Mouse (Mus musculus): ENCODE data around the gene Sh2b2. TPM values are rescaled to one million over a fixed set of nuclear protein-coding genes. Genes with fewer than 3 reads are reported as not detected.

The Sh2b2 gene
- 14.8 and 15.0 TPM in 2 replicates for polyA plus RNA-seq (2016; fragmentation: Nextera tagmentation; extraction: Ambion mirVana)

DNA sequence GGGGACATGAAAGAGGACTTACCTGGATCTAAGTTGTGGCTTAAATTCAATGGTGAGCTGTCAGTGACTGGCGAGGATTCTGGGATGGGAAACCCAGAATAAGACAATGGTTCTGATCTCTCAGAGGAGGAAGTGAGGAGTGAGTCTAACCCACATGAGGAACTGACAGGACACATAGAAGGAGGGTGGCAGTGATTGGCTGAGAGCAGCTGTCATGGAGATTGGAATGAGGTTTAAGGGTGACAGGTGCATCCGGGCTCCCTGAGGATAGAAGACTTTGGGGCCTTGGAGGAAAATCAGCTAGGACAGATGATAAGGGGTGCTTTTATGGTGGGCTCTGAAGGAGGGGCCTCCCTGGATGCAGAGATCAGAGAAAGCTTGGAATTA is at the start of gene Sh2b2:
Gene Sh2b2 (minus strand): TSS at position 105 of the 387 bp plus-strand sequence.
- ATAC-seq (ENCODE audit: insufficient number of reproducible peaks, insufficient read depth, low FRiP score, low TSS enrichment, low read depth): no peak
- peak within 1 kb of the TSS; percentile 77 for H3K4me3 ChIP-seq (replicated peaks)
- peak within 1 kb of the TSS; percentile 56 for H3K27ac ChIP-seq
- H3K9me3 ChIP-seq: no peaks in the 10 kb centered on the region
- WGBS: 84% methylated on average over 2 of the region's 2 CpGs
- 0 out of 2 replicates have a peak, but pooled peaks cover 3% of the 10 kb centered on the region for H3K36me3 ChIP-seq
- H3K4me2 ChIP-seq: peak within 1 kb of the TSS; percentile 94
- H3K27me3 ChIP-seq: no peaks in the 10 kb centered on the region
- H3K4me1 ChIP-seq (replicated peaks): peaks cover 24% of the 10 kb centered on the region
- H3K9ac ChIP-seq (replicated peaks): peak within 1 kb of the TSS; percentile 72; the same call in 1 of the 2 replicates

DNA sequence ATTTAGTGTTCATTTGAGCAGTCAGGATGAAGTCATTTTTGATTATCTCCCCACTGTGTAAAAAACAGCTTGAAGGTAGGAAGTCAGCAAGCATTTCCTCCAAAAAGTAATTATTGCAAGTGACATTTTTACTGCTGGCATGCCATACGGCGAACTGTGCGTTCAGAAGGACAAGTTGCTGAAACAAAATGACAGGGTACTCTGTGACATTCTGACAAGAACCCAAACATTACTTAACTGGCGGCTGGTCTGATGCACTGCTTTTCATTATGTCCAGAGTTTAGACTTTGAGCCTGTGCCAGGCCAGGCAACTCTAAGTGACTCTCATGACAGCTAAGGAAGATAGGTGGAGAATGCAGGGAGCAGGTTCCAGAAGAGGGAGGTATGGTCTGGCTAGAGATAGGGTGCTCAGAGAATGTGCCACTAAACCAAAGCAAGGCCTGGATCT is 46.6 kb upstream of the Sh2b2 start:
- Histone ChIP-seq H3K4me3 (replicated peaks) (no peak overlapping the region), H3K4me2 (no peak overlapping the region), H3K36me3 (peaks cover 64% of the 10 kb centered on the region), H3K4me1 (replicated peaks) (peaks cover 7% of the 10 kb centered on the region; the same call in 1 of the 2 replicates), H3K9me3 (no peaks in the 10 kb centered on the region), H3K27me3 (no peaks in the 10 kb centered on the region), H3K27ac (peak overlapping the region; percentile 13), H3K9ac (replicated peaks) (no peak overlapping the region)
- WGBS: 70% methylated on average over 4 of the region's 4 CpGs
- no peak for ATAC-seq (ENCODE audit: insufficient number of reproducible peaks, insufficient read depth, low FRiP score, low TSS enrichment, low read depth)

DNA sequence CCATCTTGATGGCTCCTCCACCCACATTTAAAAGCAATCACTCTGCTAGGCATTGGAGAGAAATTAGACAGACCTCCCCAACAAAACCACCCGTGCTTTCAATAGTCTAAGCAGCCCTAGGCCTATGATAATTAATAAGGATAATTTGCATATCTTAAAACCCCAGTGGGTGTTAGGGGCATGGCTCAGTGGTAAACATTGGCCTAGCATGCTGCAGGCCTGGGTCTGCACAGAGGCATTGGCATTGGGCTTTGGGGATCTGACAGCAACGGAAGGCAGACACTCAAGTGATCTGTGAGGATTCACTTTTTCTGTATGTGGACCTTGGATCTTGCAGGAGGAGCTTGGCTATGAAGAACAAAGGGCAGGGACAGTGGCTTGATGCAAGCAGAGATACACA is 46.0 kb upstream of the Sh2b2 start:
- no peaks in the 10 kb centered on the region for H3K27me3 ChIP-seq

DNA sequence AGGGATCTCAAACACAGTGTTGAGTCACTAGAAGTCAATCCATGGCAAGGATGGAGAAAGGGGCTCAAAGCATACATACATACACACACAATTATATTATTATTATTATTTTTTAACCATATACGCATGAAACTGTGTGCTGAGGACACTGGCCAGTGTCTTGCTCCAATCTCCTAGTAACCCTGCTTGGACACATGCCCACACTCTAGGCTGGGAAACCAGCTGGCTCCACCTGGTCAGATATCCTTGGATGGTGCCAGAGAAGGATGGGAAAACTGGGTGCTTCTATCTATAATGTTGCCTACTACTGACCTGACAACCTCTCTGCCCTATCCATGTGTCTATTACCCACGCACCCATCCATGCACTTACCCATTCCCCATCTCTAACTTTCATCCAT is 45.2 kb upstream of the Sh2b2 start:
- ATAC-seq (ENCODE audit: insufficient number of reproducible peaks, insufficient read depth, low FRiP score, low TSS enrichment, low read depth): no peak
- Histone ChIP-seq H3K4me3 (replicated peaks) (no peak overlapping the region), H3K4me2 (no peak overlapping the region), H3K27ac (no peak overlapping the region), H3K9me3 (no peaks in the 10 kb centered on the region), H3K9ac (replicated peaks) (no peak overlapping the region), H3K36me3 (peaks cover 62% of the 10 kb centered on the region), H3K4me1 (replicated peaks) (peaks cover 7% of the 10 kb centered on the region; the same call in 1 of the 2 replicates), H3K27me3 (no peaks in the 10 kb centered on the region)
- 90% methylated on average over 2 of the region's 2 CpGs for WGBS

More for the DNA sequence above, 46.0 kb upstream of the Sh2b2 start:
- Histone ChIP-seq H3K4me3 (replicated peaks) (no peak overlapping the region), H3K9me3 (no peaks in the 10 kb centered on the region), H3K9ac (replicated peaks) (no peak overlapping the region), H3K27ac (no peak overlapping the region), H3K36me3 (peaks cover 64% of the 10 kb centered on the region), H3K4me2 (no peak overlapping the region), H3K4me1 (replicated peaks) (peaks cover 7% of the 10 kb centered on the region; the same call in 1 of the 2 replicates)
- WGBS: 90% methylated on average over 2 of the region's 2 CpGs
- ATAC-seq (ENCODE audit: insufficient number of reproducible peaks, insufficient read depth, low FRiP score, low TSS enrichment, low read depth): no peak

DNA sequence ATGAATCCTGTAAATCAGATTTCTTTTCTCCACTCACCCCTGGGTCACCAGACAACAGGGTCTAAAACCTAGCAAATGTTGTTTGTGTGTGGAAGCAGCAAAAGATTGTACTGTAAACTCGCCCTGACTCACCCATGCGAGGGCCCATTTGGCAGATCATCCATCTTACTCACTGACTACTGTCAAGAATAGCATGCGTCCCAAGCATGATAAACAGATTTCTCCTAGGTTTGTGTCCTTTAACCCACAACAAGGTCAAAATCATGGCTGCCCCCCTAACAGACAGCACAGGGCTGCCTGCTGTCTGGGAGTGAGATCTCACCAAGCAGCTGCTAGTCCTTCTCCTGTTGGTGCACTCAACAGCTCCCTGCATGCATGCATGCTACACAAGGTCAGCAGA is 43.4 kb upstream of the Sh2b2 start:
- no peaks in the 10 kb centered on the region for H3K9me3 ChIP-seq

DNA sequence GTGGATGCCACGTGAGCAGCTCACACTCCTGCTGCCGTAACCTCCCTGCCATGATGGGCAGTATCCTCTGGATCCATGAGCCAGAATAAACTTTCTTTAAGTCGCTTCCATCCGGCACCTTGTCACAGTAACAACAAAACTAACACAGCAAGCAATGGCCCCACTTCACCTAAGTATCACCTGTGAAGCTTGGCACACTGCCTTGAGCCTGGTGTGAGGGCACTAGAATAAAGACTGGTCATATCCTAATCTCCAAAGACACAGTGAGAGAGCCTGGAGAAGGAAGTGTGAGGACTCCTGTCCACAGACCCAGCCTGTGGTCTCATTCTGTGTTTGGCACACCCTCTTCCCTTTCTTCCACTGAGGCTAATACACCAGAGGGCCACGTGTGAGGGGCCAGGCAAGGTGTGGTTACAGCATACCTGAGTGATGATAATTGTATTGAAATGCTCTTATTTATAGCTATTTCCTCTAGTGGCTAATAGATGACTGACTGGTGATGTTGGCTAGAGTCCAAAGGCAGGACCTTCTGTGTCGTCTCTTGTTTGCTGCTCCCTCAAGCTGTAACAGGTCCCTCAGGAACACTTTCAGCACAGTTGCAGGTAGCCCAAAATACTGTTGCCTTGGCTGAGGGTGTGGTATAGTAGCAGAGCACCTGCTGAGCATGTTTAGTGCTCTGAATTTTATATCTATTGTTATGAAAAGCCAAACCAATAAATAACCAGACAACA is 42.2 kb upstream of the Sh2b2 start:
- no peaks in the 10 kb centered on the region for H3K27me3 ChIP-seq
- 85% methylated on average over 6 of the region's 6 CpGs for whole genome bisulfite sequencing
- H3K36me3 ChIP-seq: peaks cover 69% of the 10 kb centered on the region
- H3K4me2 ChIP-seq: no peak overlapping the region
- H3K9ac ChIP-seq (replicated peaks): no peak overlapping the region
- H3K4me1 ChIP-seq (replicated peaks): peaks cover 7% of the 10 kb centered on the region; the same call in 1 of the 2 replicates
- ATAC-seq (ENCODE audit: insufficient number of reproducible peaks, insufficient read depth, low FRiP score, low TSS enrichment, low read depth): no peak
- H3K9me3 ChIP-seq: no peaks in the 10 kb centered on the region
- no peak overlapping the region for H3K27ac ChIP-seq
- no peak overlapping the region for H3K4me3 ChIP-seq (replicated peaks)

More for the DNA sequence above, 43.4 kb upstream of the Sh2b2 start:
- Histone ChIP-seq H3K27me3 (no peaks in the 10 kb centered on the region), H3K4me1 (replicated peaks) (peaks cover 7% of the 10 kb centered on the region; the same call in 1 of the 2 replicates), H3K36me3 (peaks cover 64% of the 10 kb centered on the region), H3K4me2 (no peak overlapping the region), H3K9ac (replicated peaks) (no peak overlapping the region), H3K4me3 (replicated peaks) (no peak overlapping the region), H3K27ac (no peak overlapping the region)
- WGBS: 79% methylated on average over 3 of the region's 3 CpGs
- ATAC-seq (ENCODE audit: insufficient number of reproducible peaks, insufficient read depth, low FRiP score, low TSS enrichment, low read depth): no peak

DNA sequence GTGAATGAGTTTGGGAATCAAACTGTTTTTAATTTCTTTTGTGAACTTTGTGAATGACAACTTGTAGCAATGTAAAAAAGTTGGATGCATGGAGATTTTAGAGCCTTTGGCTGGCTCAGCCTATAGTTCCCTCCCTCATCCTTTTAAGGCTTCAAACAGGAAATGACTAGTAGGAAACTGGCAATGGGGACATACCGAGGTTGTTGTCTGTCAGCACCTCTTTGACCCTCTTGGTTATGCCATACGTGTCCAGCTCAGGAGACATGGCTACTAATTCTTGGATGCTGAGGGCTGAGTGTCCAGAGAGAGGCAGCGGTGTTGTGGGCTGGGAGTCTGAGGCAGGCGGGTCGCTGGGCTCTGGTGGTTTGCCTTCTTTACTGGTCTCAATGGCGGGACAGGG is 40.2 kb upstream of the Sh2b2 start:
- WGBS: 84% methylated on average over 6 of the region's 6 CpGs
- Histone ChIP-seq H3K4me3 (replicated peaks) (no peak overlapping the region), H3K27ac (no peak overlapping the region), H3K36me3 (peaks cover 77% of the 10 kb centered on the region), H3K9me3 (no peaks in the 10 kb centered on the region), H3K9ac (replicated peaks) (no peak overlapping the region), H3K27me3 (no peaks in the 10 kb centered on the region), H3K4me1 (replicated peaks) (peaks cover 7% of the 10 kb centered on the region; the same call in 1 of the 2 replicates), H3K4me2 (no peak overlapping the region)
- no peak for ATAC-seq (ENCODE audit: insufficient number of reproducible peaks, insufficient read depth, low FRiP score, low TSS enrichment, low read depth)

DNA sequence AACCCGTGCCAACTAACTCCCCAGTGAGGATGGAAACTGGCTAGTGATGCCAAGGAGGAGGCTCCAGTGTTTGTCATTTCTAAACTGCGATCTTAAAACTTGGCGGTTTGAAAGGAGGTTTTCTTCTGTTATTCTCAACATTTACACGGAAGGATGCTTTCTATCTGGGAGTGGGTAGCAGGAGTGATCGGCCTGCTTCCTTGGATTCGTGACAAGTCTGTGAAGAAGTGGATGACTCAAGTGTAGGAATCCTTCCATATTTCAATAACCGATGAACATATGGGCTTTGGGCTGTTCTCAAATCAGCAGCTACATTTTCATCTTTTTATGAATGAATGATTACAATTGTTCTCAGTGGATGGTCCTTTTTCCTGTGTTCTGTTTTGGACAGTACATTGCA is 38.8 kb upstream of the Sh2b2 start:
- H3K9ac ChIP-seq (replicated peaks): no peak overlapping the region
- H3K27ac ChIP-seq: no peak overlapping the region
- WGBS: 96% methylated on average over 7 of the region's 7 CpGs
- ATAC-seq (ENCODE audit: insufficient number of reproducible peaks, insufficient read depth, low FRiP score, low TSS enrichment, low read depth): no peak
- H3K36me3 ChIP-seq: peaks cover 86% of the 10 kb centered on the region
- no peak overlapping the region for H3K4me2 ChIP-seq
- H3K4me3 ChIP-seq (replicated peaks): no peak overlapping the region
- H3K9me3 ChIP-seq: no peaks in the 10 kb centered on the region
- H3K27me3 ChIP-seq: no peaks in the 10 kb centered on the region
- H3K4me1 ChIP-seq (replicated peaks): peaks cover 3% of the 10 kb centered on the region; the same call in 1 of the 2 replicates

DNA sequence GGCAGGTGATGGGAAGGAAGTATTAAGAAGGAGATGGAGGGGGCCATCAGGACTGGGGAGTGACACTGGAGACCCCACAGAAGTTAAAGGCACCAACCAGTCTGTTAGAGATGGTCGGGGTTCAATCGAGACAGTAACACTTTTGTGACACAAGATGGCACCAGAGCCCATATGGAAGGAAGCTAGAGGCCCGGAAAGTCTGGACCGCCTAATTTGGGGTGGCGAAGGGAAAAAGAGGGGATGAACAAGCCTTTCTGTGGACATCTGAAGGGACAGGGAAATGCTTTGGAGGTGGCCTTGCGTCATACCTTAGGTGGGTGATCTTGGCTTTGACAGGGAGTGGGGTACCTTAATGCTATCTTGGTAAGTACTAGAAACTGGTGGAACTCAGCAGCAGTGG is 35.0 kb upstream of the Sh2b2 start:
- WGBS: 62% methylated on average over 6 of the region's 6 CpGs
- Histone ChIP-seq H3K9me3 (no peaks in the 10 kb centered on the region), H3K4me3 (replicated peaks) (no peak overlapping the region), H3K27me3 (no peaks in the 10 kb centered on the region), H3K27ac (no peak overlapping the region), H3K9ac (replicated peaks) (no peak overlapping the region), H3K4me2 (no peak overlapping the region), H3K4me1 (replicated peaks) (no peaks in the 10 kb centered on the region), H3K36me3 (peaks cover 98% of the 10 kb centered on the region)
- ATAC-seq (ENCODE audit: insufficient number of reproducible peaks, insufficient read depth, low FRiP score, low TSS enrichment, low read depth): no peak

DNA sequence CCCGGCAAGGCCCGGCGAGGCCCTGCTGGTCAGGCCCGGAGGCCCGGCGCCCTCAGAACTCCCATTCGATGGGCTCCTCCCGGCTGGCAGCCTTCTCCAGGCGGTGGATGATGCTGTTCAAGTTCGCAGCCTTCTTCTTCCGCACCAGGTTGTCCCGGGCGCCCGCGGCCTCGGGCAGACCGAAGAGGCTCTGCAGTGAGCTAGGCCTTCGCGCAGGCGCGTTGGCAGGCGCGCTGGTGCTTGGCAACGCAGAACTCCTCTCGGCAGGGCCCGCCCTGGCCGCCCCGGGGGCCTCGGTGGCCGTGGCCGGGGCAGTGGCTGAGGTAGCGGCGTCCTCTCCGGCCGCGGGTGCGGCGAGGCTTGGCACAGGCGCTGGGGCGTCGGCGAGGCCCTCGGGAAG is 28.4 kb upstream of the Sh2b2 start:
- no peak overlapping the region for H3K9ac ChIP-seq (replicated peaks)
- 0 out of 2 replicates have a peak, but pooled peaks cover 5% of the 10 kb centered on the region for H3K4me1 ChIP-seq (replicated peaks)
- 89% methylated on average over 43 of the region's 43 CpGs for WGBS
- no peak for ATAC-seq (ENCODE audit: insufficient number of reproducible peaks, insufficient read depth, low FRiP score, low TSS enrichment, low read depth)
- no peak overlapping the region for H3K4me3 ChIP-seq (replicated peaks)
- 0 out of 2 replicates have a peak overlapping the region, but pooled peaks have one; percentile 7 for H3K27ac ChIP-seq
- no peaks in the 10 kb centered on the region for H3K9me3 ChIP-seq
- H3K36me3 ChIP-seq: peaks cover 72% of the 10 kb centered on the region
- no peak overlapping the region for H3K4me2 ChIP-seq
- no peaks in the 10 kb centered on the region for H3K27me3 ChIP-seq

DNA sequence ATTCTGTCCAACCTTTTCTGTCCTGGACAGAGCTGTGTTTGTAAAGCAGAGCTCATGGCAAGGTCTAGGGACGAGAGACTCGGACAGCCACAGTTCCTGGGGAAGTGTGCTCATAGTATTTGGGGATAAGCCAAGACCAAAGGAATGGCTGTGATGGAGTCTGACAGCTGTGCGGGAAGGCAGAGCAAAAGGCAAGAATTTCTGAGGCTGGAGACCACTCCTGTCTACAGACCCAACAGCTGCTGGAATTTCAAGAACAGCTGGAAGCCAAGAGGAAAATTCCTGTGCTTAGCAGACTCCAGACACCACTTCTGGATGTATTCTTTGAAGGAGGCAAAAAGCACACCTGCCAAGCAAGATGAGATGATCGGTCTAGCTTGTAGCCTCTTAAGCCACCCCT is 23.6 kb upstream of the Sh2b2 start:
- Histone ChIP-seq H3K4me1 (replicated peaks) (0 out of 2 replicates have a peak, but pooled peaks cover 5% of the 10 kb centered on the region), H3K9me3 (no peaks in the 10 kb centered on the region), H3K27ac (peak overlapping the region; percentile 25; the same call in 1 of the 2 replicates), H3K36me3 (peaks cover 24% of the 10 kb centered on the region), H3K4me2 (no peak overlapping the region), H3K27me3 (no peaks in the 10 kb centered on the region), H3K4me3 (replicated peaks) (no peak overlapping the region), H3K9ac (replicated peaks) (no peak overlapping the region)
- WGBS: 78% methylated on average over 4 of the region's 4 CpGs
- ATAC-seq (ENCODE audit: insufficient number of reproducible peaks, insufficient read depth, low FRiP score, low TSS enrichment, low read depth): peak; percentile 71; the same call in 1 of the 2 replicates
